Mouse (Mus musculus) erythroid progenitor cell, adult 5-6 weeks (primary cell): ENCODE data around the gene Cgnl1. TPM values are rescaled to one million over a fixed set of nuclear protein-coding genes. Genes with fewer than 3 reads are reported as not detected.

Source experiments
- ATAC-seq: replicated peaks from 2 replicates; pipeline ENCODE4 v1.8.0; 2016; ENCODE audit warnings: moderate number of reproducible peaks, mild to moderate bottlenecking, moderate TSS enrichment, inconsistent platforms; ENCODE audit not compliant: poor library complexity, low FRiP score, severe bottlenecking
- total RNA-seq, 2 experiments: library from RNA; stranded (forward) in 1 of 2; stranded (reverse) in 1 of 2; fragments of 150-400 nt in 1 of 2; fragments of 186-747, 209-891 nt in 1 of 2; gene quantifications; 2 replicates each; pipeline versions ENCODE4 v1.2.3 to v1.2.4; 2015 to 2017; ENCODE audit warnings: low replicate concordance in 2 of 2

Cgnl1 gene
- total RNA-seq (2015; ENCODE audit: low replicate concordance) (not detected in 2 replicates), total RNA-seq (2017; ENCODE audit: low replicate concordance) (not detected in 2 replicates)

DNA sequence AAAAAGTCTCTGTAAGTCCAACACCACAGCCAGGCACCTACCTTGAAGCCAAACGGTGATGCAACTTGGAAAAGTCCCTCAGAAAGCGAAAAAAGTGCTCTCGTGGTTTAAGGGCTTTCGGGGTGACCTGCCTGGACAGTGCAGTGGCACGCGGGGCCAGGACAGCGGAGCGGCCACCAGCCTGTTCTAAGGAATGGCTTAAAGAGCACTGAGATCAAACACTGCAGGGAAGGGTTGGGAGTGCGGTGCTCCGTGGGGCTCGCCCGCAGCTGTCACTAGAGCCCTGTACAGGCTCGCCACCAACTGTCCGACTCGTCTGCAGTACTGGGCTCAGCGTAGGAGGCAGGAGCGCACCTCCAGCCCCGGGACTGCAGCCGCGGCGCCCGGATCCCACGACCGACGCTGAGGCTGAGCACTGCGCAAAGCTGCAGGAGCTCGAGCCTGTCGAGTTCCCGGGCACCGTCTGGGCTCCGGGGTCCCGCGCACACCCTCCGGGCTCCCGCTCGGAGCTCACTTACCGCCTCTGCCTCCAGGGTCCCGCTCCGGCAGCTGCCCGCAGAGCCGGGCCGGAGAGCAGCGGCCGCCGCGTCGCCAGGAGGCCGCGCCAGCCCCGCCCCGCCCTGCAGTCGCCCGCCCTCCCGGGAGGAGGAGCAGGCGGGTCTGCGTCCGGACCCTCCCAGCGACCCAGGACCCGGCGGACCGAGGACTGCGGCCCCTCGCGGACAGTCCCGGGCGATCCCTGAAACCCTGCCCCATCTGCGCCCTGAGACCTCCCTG, at the start of gene Cgnl1:
TSS of gene Cgnl1 (minus strand) at position 612 of the 777 bp plus-strand sequence.
- ATAC-seq, result no peak

DNA sequence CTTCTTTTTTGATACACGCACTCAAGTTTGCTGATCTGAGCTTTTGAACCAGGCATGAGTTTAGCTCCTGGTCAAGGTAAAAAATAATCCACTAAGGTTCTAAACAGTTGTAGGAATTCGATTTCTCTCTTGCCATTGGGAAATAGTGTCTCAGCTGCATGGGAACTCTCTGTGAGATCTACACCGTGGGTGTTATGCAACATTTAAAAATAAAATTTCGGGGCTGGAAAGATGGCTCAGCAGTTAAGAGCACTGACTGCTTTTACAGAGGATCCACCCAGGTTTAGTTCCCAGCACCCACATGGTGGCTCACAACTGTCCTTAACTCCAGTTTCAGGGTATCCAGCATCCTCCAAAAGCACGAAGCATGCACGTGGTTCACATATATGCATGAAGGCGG, 47.1 kb upstream of the Cgnl1 start:
- ATAC-seq, result no peak

DNA sequence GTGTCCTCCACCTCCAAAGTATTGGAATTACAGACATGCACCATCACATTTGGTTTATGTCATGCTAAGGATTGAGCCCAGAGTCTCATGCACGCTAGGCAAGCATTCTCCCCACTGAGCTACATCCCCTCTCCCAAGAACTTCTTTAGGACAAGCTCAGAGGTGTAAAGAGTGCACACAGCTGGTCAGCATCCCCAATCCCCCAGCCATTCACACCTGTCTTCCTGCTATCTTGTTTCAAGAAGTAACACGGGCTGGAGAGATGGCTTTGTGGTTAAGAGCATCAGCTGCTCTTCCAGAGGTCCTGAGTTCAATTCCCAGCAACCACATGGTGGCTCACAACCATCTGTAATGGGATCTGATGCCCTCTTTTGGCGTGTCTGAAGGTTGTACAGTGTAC, 44.7 kb upstream of the Cgnl1 start:
- ATAC-seq, result no peak

DNA sequence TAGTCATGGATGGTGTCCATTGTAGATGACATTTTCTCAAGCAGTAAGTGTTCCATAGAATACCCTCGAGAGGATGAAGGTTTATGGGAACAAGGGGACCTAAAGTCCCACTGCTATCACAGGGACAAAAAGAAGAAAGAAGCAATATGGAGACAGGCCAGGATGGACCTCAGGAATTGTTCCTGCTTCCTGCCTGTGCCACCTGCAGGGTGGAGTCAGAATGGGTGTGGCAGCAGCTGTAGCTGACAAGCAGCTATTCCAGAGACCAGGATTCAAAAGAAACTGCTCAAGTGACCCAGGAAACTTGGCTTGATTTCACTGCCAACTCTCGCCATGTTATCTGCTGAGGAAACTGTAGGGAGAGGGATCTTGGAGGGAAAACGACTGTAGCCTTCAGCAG, 42.2 kb upstream of the Cgnl1 start:
- ATAC-seq, result no peak

DNA sequence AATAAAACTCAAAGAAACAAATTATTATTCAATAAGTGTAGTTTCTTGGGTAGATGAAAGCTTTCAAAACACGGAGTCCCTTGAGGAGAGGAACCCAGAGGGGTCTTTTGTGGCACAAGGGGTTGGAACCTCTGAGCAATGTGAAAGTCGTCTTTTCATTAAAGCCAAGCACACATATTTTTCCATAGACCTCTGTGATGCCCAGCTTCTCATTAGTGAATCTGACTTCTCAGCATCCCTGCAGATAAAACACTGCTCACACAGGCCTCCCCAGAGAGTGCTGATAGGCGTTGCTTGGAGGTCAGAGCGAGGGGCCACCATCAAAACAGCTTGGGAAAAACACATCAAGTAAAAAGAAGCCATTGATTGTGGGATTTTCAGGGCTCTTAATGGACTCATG, 41.5 kb upstream of the Cgnl1 start:
- no peak for ATAC-seq

DNA sequence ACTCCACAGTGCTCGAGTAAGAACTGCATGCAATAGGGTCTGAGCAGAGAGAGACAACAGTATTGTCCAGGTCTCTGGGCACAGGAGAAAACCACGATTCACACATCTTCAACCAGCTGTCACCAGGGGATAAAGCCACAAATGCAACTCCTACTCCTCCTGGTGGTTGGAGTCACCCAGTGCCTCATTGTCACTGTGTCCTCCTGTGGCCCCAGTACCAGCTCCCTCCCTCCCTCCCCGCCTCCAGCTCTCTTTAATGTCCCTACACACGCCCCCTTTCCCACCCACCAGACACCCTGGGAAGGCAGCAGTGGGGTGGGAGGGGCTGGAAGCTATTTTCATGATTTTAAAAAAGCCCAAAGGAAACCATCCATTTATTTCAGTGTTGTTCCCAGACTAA, 41.0 kb upstream of the Cgnl1 start:
- ATAC-seq, result no peak

DNA sequence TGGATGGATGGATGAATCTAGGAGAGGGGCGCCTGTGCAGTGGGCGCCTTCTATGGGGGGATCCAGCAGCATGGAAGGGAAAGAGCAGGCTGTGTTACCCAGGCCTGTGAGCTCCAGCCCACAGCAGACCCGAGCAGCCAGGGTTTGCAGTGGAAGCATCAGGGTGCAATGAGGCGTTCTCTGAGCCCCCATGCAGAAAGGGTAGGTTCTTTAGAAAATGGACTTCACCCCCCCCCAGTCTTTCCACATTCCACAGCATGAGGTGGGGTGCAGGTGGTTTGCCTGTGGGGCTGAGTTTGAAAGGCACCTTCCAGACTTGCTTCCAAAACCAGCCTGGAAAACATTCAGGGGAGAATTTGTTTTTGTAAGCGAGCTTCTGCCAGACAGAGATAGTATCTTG, 40.0 kb upstream of the Cgnl1 start:
- no peak for ATAC-seq

DNA sequence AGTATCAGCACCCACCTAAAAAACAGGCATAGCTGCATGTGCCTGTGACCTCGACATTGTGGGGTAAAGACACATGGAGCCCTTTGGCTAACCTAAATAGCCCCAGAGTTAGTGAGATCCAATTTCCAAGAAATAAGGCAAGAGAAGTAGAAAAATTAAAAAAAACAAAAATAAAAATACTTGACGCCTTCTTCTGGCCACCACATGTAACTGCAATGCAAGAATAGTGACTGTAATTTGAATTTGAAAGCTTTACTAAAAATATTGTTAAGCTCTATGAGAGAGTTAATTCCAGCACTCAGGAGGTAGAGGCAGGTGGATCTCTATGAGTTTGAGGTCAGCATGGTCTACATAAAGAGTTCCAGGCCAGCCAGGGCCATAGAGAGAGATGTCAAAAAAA, 39.3 kb upstream of the Cgnl1 start:
- no peak for ATAC-seq

DNA sequence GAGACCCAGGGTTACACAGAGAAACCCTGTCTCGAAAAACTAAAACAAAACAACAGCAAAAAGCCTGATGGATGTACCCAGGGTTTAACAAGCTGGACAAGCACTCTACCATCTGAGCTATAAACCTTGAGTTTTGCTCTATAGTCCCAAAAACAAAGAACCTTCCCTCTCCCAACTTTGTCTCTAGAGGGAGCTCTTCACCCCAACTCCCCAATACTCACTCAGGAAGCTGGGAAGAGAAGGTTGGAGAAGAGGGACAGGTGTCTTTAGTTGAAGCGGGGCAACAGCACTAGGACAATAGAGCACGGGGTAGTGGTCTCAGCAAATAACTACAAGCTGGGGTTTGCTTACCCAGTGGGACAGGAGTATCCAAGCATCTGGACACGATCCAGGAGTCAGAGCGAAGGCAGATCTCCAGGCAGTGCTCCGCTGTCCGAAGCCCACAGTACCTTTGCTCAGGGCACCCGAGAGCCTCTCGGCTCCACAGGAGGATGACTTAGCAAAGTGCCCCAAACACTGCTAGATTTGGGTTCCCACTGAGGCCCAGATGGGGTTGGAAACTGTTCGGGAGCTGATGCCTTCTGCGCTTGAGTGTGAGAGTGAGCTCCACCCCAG, 37.3 kb upstream of the Cgnl1 start:
- no peak for ATAC-seq

DNA sequence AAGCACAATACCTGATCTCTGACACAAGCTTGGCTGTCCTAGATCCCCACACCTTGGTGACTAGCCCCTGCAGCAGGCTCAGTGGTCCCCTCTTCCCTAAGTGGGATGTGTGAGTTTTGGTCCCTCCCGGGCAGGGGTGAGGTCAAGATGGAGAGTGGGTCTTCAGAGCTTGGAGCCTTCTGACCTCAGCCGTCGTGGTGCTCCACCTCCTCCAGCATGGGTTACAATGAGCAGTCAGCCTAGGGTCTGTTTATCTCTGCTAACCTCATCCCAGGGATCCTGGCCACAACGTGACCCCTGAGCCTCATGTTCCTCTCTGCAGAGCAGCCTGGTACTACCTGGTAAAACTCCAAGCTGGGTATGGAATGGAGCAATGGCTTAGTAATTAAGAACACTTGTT, 36.4 kb upstream of the Cgnl1 start:
- no peak for ATAC-seq

DNA sequence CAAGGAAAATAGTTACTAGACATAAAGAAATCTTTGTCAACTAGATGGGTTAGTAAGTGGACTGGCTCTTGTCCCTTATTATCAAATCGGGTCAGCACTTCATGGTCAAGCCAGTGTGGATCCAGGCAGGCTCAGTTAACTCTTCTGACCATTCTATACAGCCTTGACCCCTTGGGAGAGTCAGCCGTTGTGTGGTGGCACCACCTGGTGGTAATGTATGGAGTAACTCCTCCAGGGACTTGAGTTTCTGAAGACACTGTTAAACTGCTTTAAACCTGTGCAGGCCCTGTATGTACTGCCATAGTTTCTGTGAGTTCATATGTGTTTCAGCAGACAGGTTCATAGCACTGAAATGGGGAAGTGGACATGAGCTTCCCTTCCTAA, 35.0 kb upstream of the Cgnl1 start:
- no peak for ATAC-seq

DNA sequence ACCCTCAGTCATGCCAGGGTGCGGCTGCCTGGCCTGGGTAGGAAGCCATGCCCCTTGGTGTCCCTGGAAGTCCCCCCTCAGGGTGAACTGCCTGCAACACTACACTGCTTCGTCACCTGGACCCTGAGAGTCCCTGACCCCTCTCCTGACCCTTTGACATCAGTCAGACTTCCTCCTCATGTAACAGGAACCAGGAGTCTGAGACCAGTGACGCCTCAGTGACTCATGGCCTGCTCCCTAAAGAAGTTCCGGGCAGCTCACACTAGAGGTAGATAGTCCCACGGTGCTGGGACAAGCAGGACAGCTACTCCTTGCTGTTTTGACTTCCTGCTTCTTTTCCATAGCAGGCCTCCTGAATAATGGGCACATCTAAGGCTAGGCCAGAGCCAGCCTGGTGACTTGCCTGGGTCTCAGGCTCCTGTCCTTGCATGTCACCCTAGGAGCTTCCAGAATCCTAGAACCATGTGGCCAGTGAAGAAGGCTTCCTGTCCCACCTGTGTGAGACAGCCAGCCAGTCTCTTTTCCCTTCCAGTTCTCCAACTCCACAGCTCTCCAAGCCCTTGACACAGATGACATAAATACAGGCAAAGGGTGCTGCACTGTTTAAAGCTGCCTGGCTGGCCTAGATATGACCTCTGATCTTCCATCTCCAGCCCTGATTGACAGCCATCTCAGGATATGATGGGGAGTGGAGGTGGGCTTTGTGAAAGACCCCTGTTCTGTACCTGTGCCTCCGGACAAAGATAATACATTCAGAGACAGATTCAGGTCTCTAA, 34.4 kb upstream of the Cgnl1 start:
- no peak for ATAC-seq

DNA sequence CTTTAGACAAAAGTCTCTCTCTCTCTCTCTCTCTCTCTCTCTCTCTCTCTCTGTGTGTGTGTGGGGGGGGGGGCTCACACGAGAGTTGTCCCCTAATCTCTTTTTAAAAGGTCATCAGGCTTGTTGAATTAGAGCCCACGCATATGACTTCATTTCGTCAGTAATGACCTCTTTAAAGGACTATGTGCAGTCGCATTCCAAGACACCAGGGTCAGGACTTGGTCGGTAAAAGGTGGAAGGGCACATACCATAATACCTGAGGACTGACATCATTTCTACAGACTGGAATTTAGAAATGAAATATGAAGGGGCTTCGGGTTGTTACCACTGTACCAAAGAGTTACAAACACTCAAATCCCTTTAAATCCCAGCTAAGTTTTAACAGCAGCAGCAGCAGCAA, 32.7 kb upstream of the Cgnl1 start:
- no peak for ATAC-seq

DNA sequence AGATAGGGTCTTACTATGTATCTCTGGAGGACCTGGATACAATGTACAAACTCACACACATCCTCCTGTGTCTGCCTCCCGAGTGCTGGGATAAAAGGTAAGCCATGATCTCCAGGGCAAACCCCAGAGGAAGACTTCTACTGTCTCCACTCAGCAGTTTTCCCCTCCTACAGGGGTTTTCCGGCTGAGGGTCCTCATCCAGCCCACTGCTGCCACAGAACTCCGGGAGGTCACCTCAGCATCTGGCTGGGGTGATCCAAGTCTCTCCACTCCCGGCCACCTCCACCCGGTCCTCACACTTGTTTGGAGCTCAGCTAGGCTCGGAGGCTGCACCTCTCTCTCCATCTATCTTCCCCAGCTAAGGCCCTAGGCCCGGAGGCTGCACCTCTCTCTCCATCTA, 31.9 kb upstream of the Cgnl1 start:
- no peak for ATAC-seq

DNA sequence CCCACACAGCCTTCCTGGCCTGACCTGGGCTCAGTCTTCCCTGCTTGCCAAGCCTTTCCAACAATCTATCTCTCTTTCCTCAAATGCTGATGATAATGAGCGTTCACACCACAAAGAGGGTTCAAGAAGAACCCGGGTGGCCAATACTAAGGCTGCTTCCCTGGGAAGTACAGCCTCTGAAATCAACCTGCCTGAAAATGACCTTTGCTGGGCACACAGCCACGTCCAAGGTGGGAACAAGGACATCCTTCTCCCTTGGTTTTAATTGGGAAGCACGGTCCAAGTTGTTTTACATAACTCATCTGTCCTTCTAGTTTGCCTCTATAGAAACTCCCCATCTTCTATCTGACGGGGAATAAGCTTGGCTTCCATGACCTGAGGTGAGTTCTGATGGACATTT, 28.2 kb upstream of the Cgnl1 start:
- ATAC-seq, result no peak

DNA sequence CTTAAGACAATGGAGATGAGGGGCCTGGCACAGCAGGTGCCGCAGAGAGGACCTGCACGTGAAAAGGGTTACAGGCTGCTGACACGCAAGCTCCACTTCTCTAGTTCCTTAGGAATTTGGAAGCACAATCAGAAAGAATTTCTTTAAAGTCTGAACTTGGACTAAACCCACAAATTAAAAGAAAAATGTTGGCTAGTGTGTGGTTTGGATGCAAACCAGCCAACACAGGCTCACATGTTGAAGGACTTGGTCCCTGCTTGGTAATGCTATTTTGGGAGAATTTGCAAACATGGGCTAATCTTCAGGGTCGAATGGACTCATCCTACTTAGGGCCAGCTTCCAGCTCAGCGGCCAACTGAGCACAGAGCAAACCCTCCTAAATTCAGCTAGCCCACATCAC, 26.8 kb upstream of the Cgnl1 start:
- ATAC-seq, result no peak

DNA sequence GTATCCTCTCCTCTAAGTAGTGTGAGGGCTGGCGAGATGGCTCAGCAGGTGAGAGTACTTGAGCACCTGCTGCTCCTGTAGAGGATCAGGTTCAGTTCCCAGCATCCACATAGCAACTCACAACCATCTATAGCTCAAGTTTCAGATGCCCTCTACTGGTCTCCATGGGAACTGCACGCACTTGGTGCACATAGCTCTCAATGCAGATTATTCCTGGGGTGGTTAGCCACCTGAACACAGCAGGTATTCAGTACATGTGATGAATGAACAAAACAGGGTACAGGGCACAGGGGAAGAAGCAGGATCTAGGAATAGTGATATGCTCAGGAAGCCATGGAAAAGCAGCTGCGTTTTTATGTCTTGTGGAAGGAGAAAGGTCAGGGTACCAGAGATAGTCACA, 6.0 kb upstream of the Cgnl1 start:
- no peak for ATAC-seq

DNA sequence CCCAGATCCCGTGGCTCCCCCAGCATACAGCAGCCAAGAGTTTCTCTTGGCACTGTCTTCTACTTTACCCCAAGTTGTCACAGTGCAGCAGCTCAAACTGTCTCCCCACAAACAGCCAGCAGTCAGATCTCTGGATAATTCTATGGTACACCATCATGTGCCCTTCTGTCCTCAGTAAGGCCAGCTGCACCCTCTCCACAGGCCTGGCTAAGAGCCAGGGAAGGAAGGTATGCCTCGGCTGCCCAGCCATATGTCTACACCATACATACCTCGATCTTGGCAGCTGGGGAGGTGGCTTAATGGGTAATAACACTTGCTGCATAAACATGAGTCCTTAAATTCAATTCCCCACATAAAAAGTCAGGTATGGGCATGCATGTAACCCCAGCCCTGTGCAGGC, 4.9 kb upstream of the Cgnl1 start:
- ATAC-seq, result no peak

DNA sequence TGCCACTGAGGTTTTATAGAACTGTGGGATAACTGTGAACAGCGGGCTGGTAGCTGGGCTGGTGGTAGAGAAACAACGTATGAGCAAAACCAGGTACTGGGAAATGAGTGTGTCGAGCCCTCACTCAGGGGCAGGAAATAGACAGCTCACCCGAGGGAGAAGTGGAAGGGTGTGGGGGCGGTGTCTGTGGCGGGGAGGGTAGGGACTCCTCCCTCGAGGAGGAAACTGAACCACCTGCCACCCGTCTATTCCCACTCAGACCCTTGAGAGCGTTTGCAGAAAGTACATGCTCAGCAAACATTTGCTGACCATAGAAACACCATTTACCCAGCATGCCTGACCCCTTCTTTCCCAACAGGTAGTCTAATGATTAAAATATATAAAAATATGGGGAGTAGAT, 2.2 kb upstream of the Cgnl1 start:
- ATAC-seq, result no peak

DNA sequence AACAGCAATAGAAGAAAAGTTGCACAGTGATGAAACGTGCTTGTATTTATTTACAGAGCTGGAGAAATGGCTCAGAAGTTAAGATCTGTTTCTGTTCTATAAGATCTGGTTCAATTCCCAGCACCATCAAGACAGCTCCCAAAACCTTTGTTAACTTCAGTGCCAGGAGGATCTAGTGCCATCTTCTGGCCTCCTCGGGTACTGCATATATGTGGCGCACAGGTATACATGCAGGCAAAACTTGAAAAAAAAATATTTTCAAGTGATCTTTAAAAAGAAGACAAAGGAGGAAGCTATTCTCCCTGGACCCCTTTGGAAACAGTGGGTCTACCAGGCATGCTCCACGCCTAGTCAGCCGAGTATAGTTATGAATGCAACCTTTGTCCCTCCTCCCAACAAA, 936 bp upstream of the Cgnl1 start:
- peak; percentile 52; the same call in 1 of the 2 replicates for ATAC-seq

DNA sequence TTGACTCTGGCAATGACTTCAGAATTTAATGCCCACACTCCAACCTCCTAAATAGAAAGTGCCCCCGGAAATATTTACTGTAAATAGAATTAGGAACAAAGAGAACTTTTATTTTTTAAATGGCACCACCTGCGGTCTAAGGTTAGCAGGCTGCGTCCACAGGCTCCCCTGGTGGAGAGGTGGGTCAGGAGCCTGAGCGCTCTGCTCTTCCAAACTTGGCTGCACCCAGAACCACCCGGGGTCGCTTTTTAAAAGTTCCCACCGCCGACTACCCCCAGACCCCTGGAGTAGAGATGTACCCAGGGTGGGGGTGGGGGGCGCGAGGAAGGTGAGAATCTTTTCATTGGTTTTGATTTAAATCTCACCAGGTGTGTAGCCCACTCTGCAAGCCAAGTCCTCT, 918 bp downstream of the Cgnl1 start:
- no peak for ATAC-seq
